Mouse (Mus musculus) liver, adult 2 months (tissue): Measurements from ENCODE around the gene Snap47.

Experiments
- CTCF ChIP-seq: fragments of 200-500 bp; IDR thresholded peaks from 2 replicates; pipeline ENCODE4 v1.5.1; 2011; ENCODE audit warnings: low read depth, low read length, control low read depth
- POLR2A ChIP-seq: fragments of 200-500 bp; IDR thresholded peaks from 2 replicates; pipeline ENCODE4 v1.6.1; 2011; ENCODE audit warnings: low read length, control low read depth; ENCODE audit not compliant: insufficient read depth; ENCODE audit errors: extremely low read depth

DNA sequence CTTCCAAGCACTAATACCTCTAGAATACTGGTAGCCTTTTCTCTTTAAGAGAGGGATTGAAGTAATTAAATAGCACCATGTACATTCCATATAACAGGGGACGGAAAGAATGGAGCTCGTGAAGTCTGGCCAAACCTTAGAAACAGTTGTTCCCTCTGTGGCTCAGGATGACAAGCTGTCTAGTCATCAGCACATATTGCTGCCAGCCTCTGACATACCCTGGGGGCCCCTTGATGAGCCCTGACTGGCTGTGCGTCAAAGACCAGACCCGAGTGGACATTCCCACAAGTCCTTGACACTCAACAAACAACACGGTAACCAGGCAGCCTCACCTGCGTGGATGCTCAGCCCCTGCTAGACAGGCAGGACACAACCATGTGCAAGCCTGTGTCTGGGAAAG is 38.9 kb downstream of the Snap47 start:
- TF ChIP-seq CTCF (no peak), POLR2A (no peak)
